Mouse (Mus musculus) kidney, postnatal 36 days (tissue): ENCODE data around the gene Ptgs1.

Source experiments
- DNase-seq, 2 experiments: peaks; one replicate each; pipeline ENCODE4 v3.0.0; 2021 to 2022; ENCODE audit warnings: mixed read lengths in 2 of 2

Gene Ptgs1

GRCm38 (mm10) chr2:36252505-36252904 lies 22.3 kb downstream of the Ptgs1 start:
- DNase-seq, result no peak

- DNase-seq, result no peak
Measured at GRCm38 (mm10) chr2:36254445-36254844, 24.2 kb downstream of the Ptgs1 start.

- DNase-seq, result no peak
Measured at GRCm38 (mm10) chr2:36256931-36257330, 26.7 kb downstream of the Ptgs1 start.

- peak in 1 of 2 experiments; percentile 13 for DNase-seq
Measured at GRCm38 (mm10) chr2:36259382-36259781, 29.2 kb downstream of the Ptgs1 start.

- no peak for DNase-seq
Measured at GRCm38 (mm10) chr2:36259798-36260540, 29.7 kb downstream of the Ptgs1 start.

- DNase-seq, result no peak
Measured at GRCm38 (mm10) chr2:36262025-36262424, 31.8 kb downstream of the Ptgs1 start.

GRCm38 (mm10) chr2:36269458-36269857 lies 39.2 kb downstream of the Ptgs1 start:
- DNase-seq, result no peak

- no peak for DNase-seq
Measured at GRCm38 (mm10) chr2:36270186-36270585, 40.0 kb downstream of the Ptgs1 start.

- DNase-seq, result no peak
Measured at GRCm38 (mm10) chr2:36271085-36271484, 40.9 kb downstream of the Ptgs1 start.

GRCm38 (mm10) chr2:36272288-36272950 lies 42.2 kb downstream of the Ptgs1 start:
- no peak for DNase-seq

- DNase-seq, result peak; percentile 78 to 82
Measured at GRCm38 (mm10) chr2:36276454-36276853, 46.2 kb downstream of the Ptgs1 start.

GRCm38 (mm10) chr2:36278760-36279159 lies 48.5 kb downstream of the Ptgs1 start:
- DNase-seq, result no peak

- no peak for DNase-seq
Measured at GRCm38 (mm10) chr2:36281138-36281537, 50.9 kb downstream of the Ptgs1 start.

GRCm38 (mm10) chr2:36282301-36282700 lies 52.1 kb downstream of the Ptgs1 start:
- DNase-seq, result no peak
